Mouse (Mus musculus): ENCODE data around the gene BC067074.

- TF ChIP-seq ZNF384 (IDR thresholded peaks at IDR 0.05; ENCODE audit: low read depth, low read length) = no peak
- no peak for TF ChIP-seq HCFC1 (IDR thresholded peaks at IDR 0.05; ENCODE audit: borderline replicate concordance, insufficient read depth, low read length)
- no peak for TF ChIP-seq CHD2 (IDR thresholded peaks at IDR 0.05; ENCODE audit: low read depth, low read length)
- no peak for TF ChIP-seq MAFK (IDR thresholded peaks at IDR 0.05; ENCODE audit: insufficient read depth, low read depth, low read length)
Observed at GRCm38 (mm10) chr13:113381710-113382109, 88.8 kb downstream of the BC067074 start.
